Mouse (Mus musculus): ENCODE results near the gene Rtn4r. TPM values are rescaled to one million over a fixed set of nuclear protein-coding genes. Genes with fewer than 3 reads are reported as not detected.

The Rtn4r gene
- total and polyA plus RNA-seq, 3 experiments, result 0.04 TPM; not detected in 2

GRCm38 (mm10) chr16:18169776-18170175, 42.3 kb downstream of the Rtn4r start:
- H3K27ac ChIP-seq (ENCODE audit: control insufficient read depth, low read depth, low read length), result no peak overlapping the region
- DNase-seq (ENCODE audit: low read depth, low spot score), result no peak
- H3K4me1 ChIP-seq (ENCODE audit: control insufficient read depth in 1 of 2, insufficient read depth in 2 of 2, low read length in 2 of 2), result no peaks in the 10 kb centered on the region
- H3K36me3 ChIP-seq (ENCODE audit: control insufficient read depth in 1 of 2, insufficient read depth in 2 of 2, low read length in 2 of 2), result no peaks in the 10 kb centered on the region
- H3K9ac ChIP-seq (ENCODE audit: control insufficient read depth, low read depth, low read length, poor library complexity, severe bottlenecking), result no peak overlapping the region
- peaks cover 0 to 2% of the 10 kb centered on the region in 2 experiments; a peak in 1 of 4 replicates for H3K27me3 ChIP-seq (ENCODE audit: control insufficient read depth in 1 of 2, insufficient read depth in 2 of 2, low read length in 2 of 2)
- TF ChIP-seq ZMIZ1 (IDR thresholded peaks at IDR 0.05; ENCODE audit: low read depth, low read length), result no peak
- TF ChIP-seq MXI1 (IDR thresholded peaks at IDR 0.05; ENCODE audit: low read depth, low read length), result no peak
- no peak for TF ChIP-seq RAD21 (IDR thresholded peaks at IDR 0.05; ENCODE audit: low read depth, low read length)
- TF ChIP-seq GATA1 (IDR thresholded peaks at IDR 0.05; ENCODE audit: low read depth, low read length), result no peak
- TF ChIP-seq HCFC1 (IDR thresholded peaks at IDR 0.05; ENCODE audit: low read depth, low read length), result no peak
- TF ChIP-seq USF1 (IDR thresholded peaks at IDR 0.05; ENCODE audit: low read depth, low read length), result no peak
- no peak for TF ChIP-seq GABPA (IDR thresholded peaks at IDR 0.05; ENCODE audit: low read depth, low read length)
- no peak for TF ChIP-seq POLR2A (IDR thresholded peaks at IDR 0.05; ENCODE audit: control insufficient read depth in 1 of 2, insufficient read depth in 1 of 2, low read depth in 1 of 2, low read length in 2 of 2, poor library complexity in 1 of 2)
- no peak for TF ChIP-seq POLR2AphosphoS5 (IDR thresholded peaks at IDR 0.05; ENCODE audit: borderline replicate concordance, low read depth, low read length)
- TF ChIP-seq CHD2 (IDR thresholded peaks at IDR 0.05; ENCODE audit: low read length), result no peak
- no peak for TF ChIP-seq TBP (IDR thresholded peaks at IDR 0.05; ENCODE audit: low read depth, low read length)
- no peak for TF ChIP-seq NELFE (IDR thresholded peaks at IDR 0.05; ENCODE audit: low read depth, low read length)
- TF ChIP-seq TAL1 (IDR thresholded peaks at IDR 0.05; ENCODE audit: low read length), result no peak
- no peak for TF ChIP-seq SIN3A (IDR thresholded peaks at IDR 0.05; ENCODE audit: low read length)
- no peak for TF ChIP-seq MAFK (IDR thresholded peaks at IDR 0.05; ENCODE audit: borderline replicate concordance, low read depth, low read length)
- TF ChIP-seq ZNF384 (IDR thresholded peaks at IDR 0.05; ENCODE audit: low read depth, low read length), result no peak
- TF ChIP-seq BHLHE40 (IDR thresholded peaks at IDR 0.05; ENCODE audit: borderline replicate concordance, low read depth, low read length), result no peak
- no peak for TF ChIP-seq KAT2A (conservative IDR thresholded peaks at IDR 0.05; ENCODE audit: low read depth, low read length)
- TF ChIP-seq CTCF (IDR thresholded peaks at IDR 0.05 in 2 of 3, conservative IDR thresholded peaks at IDR 0.05 in 1 of 3; ENCODE audit: control insufficient read depth in 1 of 3, insufficient read depth in 1 of 3, low read depth in 2 of 3, low read length in 3 of 3, poor library complexity in 1 of 3, severe bottlenecking in 1 of 3), result no peak
- H3K79me2 ChIP-seq (ENCODE audit: control insufficient read depth, insufficient read depth, low read length, poor library complexity), result no peaks in the 10 kb centered on the region
- no peak overlapping the region for H3K4me3 ChIP-seq (ENCODE audit: control insufficient read depth in 1 of 2, insufficient read depth in 1 of 2, low read depth in 2 of 2, low read length in 2 of 2)
- H3K9me3 ChIP-seq (replicated peaks; ENCODE audit: insufficient read depth, low read length), result no peaks in the 10 kb centered on the region

- H3K9me3 ChIP-seq (replicated peaks; ENCODE audit: insufficient read depth, low read length), result no peaks in the 10 kb centered on the region
- H3K79me2 ChIP-seq (ENCODE audit: control insufficient read depth, insufficient read depth, low read length, poor library complexity), result no peaks in the 10 kb centered on the region
- H3K27ac ChIP-seq (ENCODE audit: control insufficient read depth, low read depth, low read length), result no peak overlapping the region
- no peak overlapping the region for H3K4me3 ChIP-seq (ENCODE audit: control insufficient read depth in 1 of 2, insufficient read depth in 1 of 2, low read depth in 2 of 2, low read length in 2 of 2)
- peak; percentile 76 for DNase-seq (ENCODE audit: low read depth, low spot score)
- peaks cover 2% of the 10 kb centered on the region in 2 experiments; a peak in 2 of 4 replicates for H3K27me3 ChIP-seq (ENCODE audit: control insufficient read depth in 1 of 2, insufficient read depth in 2 of 2, low read length in 2 of 2)
- no peaks in the 10 kb centered on the region for H3K4me1 ChIP-seq (ENCODE audit: control insufficient read depth in 1 of 2, insufficient read depth in 2 of 2, low read length in 2 of 2)
- H3K9ac ChIP-seq (ENCODE audit: control insufficient read depth, low read depth, low read length, poor library complexity, severe bottlenecking), result no peak overlapping the region
- H3K36me3 ChIP-seq (ENCODE audit: control insufficient read depth in 1 of 2, insufficient read depth in 2 of 2, low read length in 2 of 2), result no peaks in the 10 kb centered on the region
- TF ChIP-seq CTCF (IDR thresholded peaks at IDR 0.05 in 2 of 3, conservative IDR thresholded peaks at IDR 0.05 in 1 of 3; ENCODE audit: control insufficient read depth in 1 of 3, insufficient read depth in 1 of 3, low read depth in 2 of 3, low read length in 3 of 3, poor library complexity in 1 of 3, severe bottlenecking in 1 of 3) (peak; percentile 91 to 97 (median 96)), ELF1 (IDR thresholded peaks at IDR 0.05; ENCODE audit: low read depth, low read length) (0 out of 2 replicates have a peak, but pooled peaks have one; percentile 6), NELFE (IDR thresholded peaks at IDR 0.05; ENCODE audit: low read depth, low read length) (0 out of 2 replicates have a peak, but pooled peaks have one; percentile 19), RCOR1 (IDR thresholded peaks at IDR 0.05; ENCODE audit: low read depth, low read length) (no peak), RAD21 (IDR thresholded peaks at IDR 0.05; ENCODE audit: low read depth, low read length) (peak; percentile 90), ZKSCAN1 (IDR thresholded peaks at IDR 0.05; ENCODE audit: low read depth, low read length) (no peak), MAFK (IDR thresholded peaks at IDR 0.05; ENCODE audit: borderline replicate concordance, low read depth, low read length) (no peak), MYC (IDR thresholded peaks at IDR 0.05; ENCODE audit: low read depth, low read length) (no peak), HCFC1 (IDR thresholded peaks at IDR 0.05; ENCODE audit: low read depth, low read length) (0 out of 2 replicates have a peak, but pooled peaks have one; percentile 18), TBP (IDR thresholded peaks at IDR 0.05; ENCODE audit: low read depth, low read length) (no peak), ZNF384 (IDR thresholded peaks at IDR 0.05; ENCODE audit: low read depth, low read length) (no peak), ZC3H11A (IDR thresholded peaks at IDR 0.05; ENCODE audit: low read depth, low read length) (peak; percentile 96), POLR2A (IDR thresholded peaks at IDR 0.05; ENCODE audit: control insufficient read depth in 1 of 2, insufficient read depth in 1 of 2, low read depth in 1 of 2, low read length in 2 of 2, poor library complexity in 1 of 2) (no peak), MYB (IDR thresholded peaks at IDR 0.05; ENCODE audit: low read depth, low read length) (no peak), SIN3A (IDR thresholded peaks at IDR 0.05; ENCODE audit: low read length) (no peak), MXI1 (IDR thresholded peaks at IDR 0.05; ENCODE audit: low read depth, low read length) (no peak), JUND (IDR thresholded peaks at IDR 0.05; ENCODE audit: low read depth, low read length) (no peak), TCF12 (IDR thresholded peaks at IDR 0.05; ENCODE audit: low read depth, low read length) (no peak), SMC3 (IDR thresholded peaks at IDR 0.05; ENCODE audit: low read depth, low read length) (peak; percentile 99), MEF2A (IDR thresholded peaks at IDR 0.05; ENCODE audit: extremely low read depth, insufficient replicate concordance, low read depth, low read length, poor library complexity, severe bottlenecking) (no peak)
These were observed 44.9 kb downstream of the Rtn4r start for GRCm38 (mm10) chr16:18172266-18172855.
